Mouse (Mus musculus) megakaryocyte, embryonic 14.5 days (primary cell): Measurements from ENCODE around the gene Fbxl19. TPM values are rescaled to one million over a fixed set of nuclear protein-coding genes. Genes with fewer than 3 reads are reported as not detected.

Experiments used
- H3K27me3 ChIP-seq: replicated peaks from 2 replicates; pipeline ENCODE3; 2012; ENCODE audit warnings: inconsistent platforms
- H3K36me3 ChIP-seq: replicated peaks from 2 replicates; pipeline ENCODE3; 2012; ENCODE audit warnings: low read length, inconsistent platforms, mixed read lengths
- H3K4me1 ChIP-seq: 2 replicates; pipeline ENCODE4 v1.6.1; 2012; ENCODE audit warnings: inconsistent platforms
- H3K4me3 ChIP-seq: replicated peaks from 2 replicates; pipeline ENCODE3; 2012; ENCODE audit warnings: moderate library complexity, mild to moderate bottlenecking, inconsistent platforms
- H3K9me3 ChIP-seq: 2 replicates; pipeline ENCODE4 v1.6.1; 2012; ENCODE audit warnings: inconsistent platforms
- FLI1 ChIP-seq: IDR thresholded peaks from 2 replicates; pipeline ENCODE4 v1.6.1; 2012; ENCODE audit warnings: low read length, inconsistent platforms, mixed read lengths
- GATA1 ChIP-seq: IDR thresholded peaks from 3 replicates; pipeline ENCODE4 v1.6.1; 2012; ENCODE audit warnings: mixed read lengths, low read length, inconsistent platforms, borderline replicate concordance
- polyA plus RNA-seq: library from polyadenylated mRNA; stranded (reverse); fragments of >175 nt; gene quantifications from 2 replicates; pipeline ENCODE4 v1.2.3, GENCODE M21; 2012; ENCODE audit warnings: low replicate concordance; ENCODE audit not compliant: insufficient read depth

Gene Fbxl19
- polyA plus RNA-seq, 1 experiment, result 54.6 TPM

- Histone ChIP-seq H3K9me3 (no peaks in the 10 kb centered on the region), H3K4me3 (no peak overlapping the region), H3K27me3 (no peaks in the 10 kb centered on the region), H3K4me1 (peaks cover 42% of the 10 kb centered on the region), H3K36me3 (peaks cover 93% of the 10 kb centered on the region)
- no peak for TF ChIP-seq FLI1
- TF ChIP-seq GATA1, result no peak
Observed at GRCm38 (mm10) chr7:127799211-127799610, 54.9 kb downstream of the Fbxl19 start.

DNA sequence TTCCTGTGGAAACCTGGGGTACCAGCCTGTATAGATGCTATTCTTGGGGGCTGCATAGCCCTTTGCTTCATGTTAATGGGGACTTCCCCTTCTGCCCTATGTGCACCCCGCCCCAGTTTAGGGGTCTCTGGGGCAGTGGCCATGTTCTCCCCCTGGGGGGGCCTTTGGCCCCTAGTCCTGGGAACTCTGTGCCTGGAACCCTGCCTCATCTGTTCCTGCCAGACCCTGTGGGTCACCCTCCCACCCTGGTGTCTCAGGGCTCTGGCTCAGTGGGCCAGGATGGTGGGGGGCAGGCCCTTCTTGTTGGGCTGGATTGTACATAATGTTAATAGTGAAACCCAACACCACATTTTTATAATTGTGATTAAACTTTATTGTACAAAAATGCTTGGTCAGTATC is 55.4 kb downstream of the Fbxl19 start:
- Histone ChIP-seq H3K9me3 (no peaks in the 10 kb centered on the region), H3K36me3 (peaks cover 92% of the 10 kb centered on the region), H3K4me1 (peaks cover 48% of the 10 kb centered on the region)

DNA sequence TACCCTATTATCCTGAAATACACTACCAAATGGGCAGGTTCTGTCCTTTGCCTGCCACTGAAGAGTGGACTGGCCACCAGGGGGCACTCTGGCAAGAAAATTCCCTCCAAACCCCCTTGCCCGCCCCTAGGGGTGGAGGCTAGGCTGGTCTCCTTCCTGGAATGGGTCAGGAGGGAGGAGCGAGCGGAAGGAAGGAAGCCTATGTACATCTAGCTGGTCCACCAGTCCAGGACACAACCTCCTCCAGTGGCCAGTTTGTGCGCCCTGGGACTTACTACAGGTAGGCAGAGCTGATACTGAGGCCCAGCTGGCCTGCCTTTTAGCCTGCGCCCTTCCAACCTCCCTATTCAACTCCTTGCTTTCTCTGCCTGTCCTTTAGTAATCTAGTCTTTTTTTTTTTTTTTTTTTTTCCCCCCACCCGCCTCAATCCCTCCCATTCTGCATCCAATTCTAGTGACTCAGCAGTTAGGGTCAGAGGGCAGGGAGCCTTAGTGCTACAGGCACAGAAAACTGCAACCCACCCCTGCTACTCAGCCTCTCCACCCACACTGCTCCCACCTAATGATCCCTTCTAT is 56.2 kb downstream of the Fbxl19 start, which contains the start of gene Hsd3b7:
Hsd3b7 (plus strand) TSS at position 170 of the 575 bp plus-strand sequence.
- peaks cover 56% of the 10 kb centered on the region for H3K4me1 ChIP-seq
- peak within 1 kb of the TSS; percentile 94 for H3K4me3 ChIP-seq
- peaks cover 84% of the 10 kb centered on the region for H3K36me3 ChIP-seq
- no peaks in the 10 kb centered on the region for H3K27me3 ChIP-seq
- H3K9me3 ChIP-seq, result no peaks in the 10 kb centered on the region
- TF ChIP-seq FLI1 (no peak), GATA1 (no peak)

More for the DNA sequence above, 55.4 kb downstream of the Fbxl19 start:
- Histone ChIP-seq H3K27me3 (no peaks in the 10 kb centered on the region), H3K4me3 (no peak overlapping the region)
- TF ChIP-seq GATA1 (no peak), FLI1 (no peak)

DNA sequence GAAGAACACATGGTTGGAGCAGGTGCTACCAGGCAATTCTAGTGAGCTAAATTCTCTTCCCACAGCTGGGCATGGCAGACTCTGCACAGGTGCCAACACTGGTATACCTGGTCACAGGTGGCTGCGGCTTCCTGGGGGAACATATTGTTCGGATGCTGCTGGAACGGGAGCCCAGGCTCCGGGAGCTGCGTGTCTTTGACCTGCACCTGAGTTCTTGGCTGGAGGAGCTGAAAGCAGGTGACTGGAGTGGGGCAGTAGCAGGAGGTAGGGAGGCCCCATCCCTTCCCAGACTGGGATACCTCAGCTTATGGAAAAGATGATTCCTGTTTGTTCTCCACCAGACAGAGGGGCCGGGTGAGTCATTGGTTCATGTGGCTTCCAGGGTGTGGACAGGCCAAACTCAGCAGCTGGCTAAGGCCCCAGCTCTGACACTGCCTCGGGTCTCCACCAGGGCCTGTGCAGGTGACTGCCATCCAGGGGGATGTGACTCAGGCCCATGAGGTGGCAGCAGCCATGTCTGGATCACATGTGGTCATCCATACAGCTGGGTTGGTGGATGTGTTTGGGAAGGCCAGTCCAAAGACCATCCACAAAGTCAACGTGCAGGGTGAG is 56.8 kb downstream of the Fbxl19 start:
- peak overlapping the region; percentile 94 for H3K4me3 ChIP-seq
- TF ChIP-seq FLI1 (no peak), GATA1 (no peak)
- H3K36me3 ChIP-seq, result peaks cover 79% of the 10 kb centered on the region
- no peaks in the 10 kb centered on the region for H3K27me3 ChIP-seq
- H3K4me1 ChIP-seq, result peaks cover 55% of the 10 kb centered on the region
- no peaks in the 10 kb centered on the region for H3K9me3 ChIP-seq

DNA sequence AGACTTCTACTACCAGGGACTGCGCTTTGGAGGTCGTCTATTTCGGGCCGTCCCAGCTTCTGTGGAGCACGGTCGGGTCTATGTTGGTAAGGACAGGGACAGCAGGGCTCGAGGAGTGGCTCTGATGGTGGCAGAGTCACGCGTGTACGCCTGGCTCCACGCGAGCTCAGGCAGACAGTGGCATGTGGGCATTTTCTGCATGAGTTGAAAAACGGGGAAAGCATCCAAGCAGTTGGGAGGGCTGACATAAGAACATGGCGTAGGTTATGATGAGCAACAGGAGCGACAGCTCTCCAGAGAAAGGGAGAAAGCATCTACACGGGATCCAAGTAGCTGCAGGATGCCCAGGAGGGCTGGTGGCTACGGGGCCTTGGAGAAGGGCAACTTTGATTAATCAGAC is 58.0 kb downstream of the Fbxl19 start:
- no peaks in the 10 kb centered on the region for H3K27me3 ChIP-seq
- peaks cover 64% of the 10 kb centered on the region for H3K4me1 ChIP-seq
- peak overlapping the region; percentile 9 for H3K4me3 ChIP-seq
- no peaks in the 10 kb centered on the region for H3K9me3 ChIP-seq
- H3K36me3 ChIP-seq, result peaks cover 67% of the 10 kb centered on the region
- TF ChIP-seq GATA1, result no peak
- no peak for TF ChIP-seq FLI1

DNA sequence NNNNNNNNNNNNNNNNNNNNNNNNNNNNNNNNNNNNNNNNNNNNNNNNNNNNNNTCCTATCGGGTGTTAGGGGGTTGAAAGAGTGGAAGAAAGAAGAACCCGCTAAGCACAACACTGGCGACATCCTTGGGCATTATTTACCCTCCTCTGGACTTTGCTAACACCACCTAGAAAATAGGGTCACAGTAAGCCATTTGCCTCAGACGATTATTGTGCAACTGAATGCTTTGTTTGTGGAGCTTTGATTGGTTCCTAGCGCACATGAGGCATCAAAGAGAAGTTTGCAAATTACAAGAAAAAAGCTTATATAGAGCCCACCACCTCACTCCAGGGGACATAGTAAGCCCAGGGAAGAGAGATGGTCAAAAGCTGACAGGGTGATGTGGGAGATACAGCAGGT is 64.5 kb downstream of the Fbxl19 start:
- peaks cover 7% of the 10 kb centered on the region for H3K36me3 ChIP-seq
- H3K27me3 ChIP-seq, result no peaks in the 10 kb centered on the region
- H3K4me1 ChIP-seq, result peaks cover 56% of the 10 kb centered on the region
- H3K4me3 ChIP-seq, result no peak overlapping the region
- H3K9me3 ChIP-seq, result no peaks in the 10 kb centered on the region; the same call in 1 of the 2 replicates
- TF ChIP-seq GATA1 (no peak), FLI1 (no peak)

DNA sequence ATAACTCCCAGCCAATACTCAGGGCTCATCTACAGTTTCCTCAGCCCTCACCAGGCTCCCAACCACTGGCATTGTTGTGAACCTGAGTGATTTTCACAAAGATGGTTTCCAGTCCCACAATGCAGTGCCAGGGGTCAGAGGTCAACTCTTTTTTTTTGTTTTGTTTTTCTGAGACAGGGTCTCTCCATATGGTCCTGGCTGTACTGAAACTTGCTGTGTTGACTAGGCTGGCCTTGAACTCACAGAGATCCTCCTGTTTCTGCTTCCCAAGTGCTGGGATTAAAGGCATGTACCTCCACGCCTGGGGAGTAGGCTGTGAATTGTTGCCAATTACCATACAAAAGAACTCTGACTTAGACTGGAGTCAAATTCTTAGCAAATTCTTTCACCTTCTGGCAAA is 65.5 kb downstream of the Fbxl19 start:
- Histone ChIP-seq H3K27me3 (no peaks in the 10 kb centered on the region), H3K9me3 (no peaks in the 10 kb centered on the region; the same call in 1 of the 2 replicates), H3K36me3 (no peaks in the 10 kb centered on the region), H3K4me3 (no peak overlapping the region), H3K4me1 (peaks cover 56% of the 10 kb centered on the region)
- TF ChIP-seq GATA1 (no peak), FLI1 (no peak)

- TF ChIP-seq FLI1, result no peak
- no peak for TF ChIP-seq GATA1
- H3K9me3 ChIP-seq, result no peaks in the 10 kb centered on the region; the same call in 1 of the 2 replicates
- no peaks in the 10 kb centered on the region for H3K36me3 ChIP-seq
- H3K4me1 ChIP-seq, result peaks cover 56% of the 10 kb centered on the region
- H3K4me3 ChIP-seq, result no peak overlapping the region
- H3K27me3 ChIP-seq, result peaks cover 4% of the 10 kb centered on the region
Observed at GRCm38 (mm10) chr7:127810650-127811049, 66.3 kb downstream of the Fbxl19 start.

GRCm38 (mm10) chr7:127811240-127811639 is 66.9 kb downstream of the Fbxl19 start:
- Histone ChIP-seq H3K4me1 (peaks cover 60% of the 10 kb centered on the region), H3K9me3 (no peaks in the 10 kb centered on the region; the same call in 1 of the 2 replicates), H3K4me3 (no peak overlapping the region), H3K36me3 (no peaks in the 10 kb centered on the region), H3K27me3 (peaks cover 4% of the 10 kb centered on the region)
- TF ChIP-seq FLI1, result no peak
- no peak for TF ChIP-seq GATA1

GRCm38 (mm10) chr7:127812292-127812691 is 67.9 kb downstream of the Fbxl19 start:
- Histone ChIP-seq H3K36me3 (no peaks in the 10 kb centered on the region), H3K9me3 (no peaks in the 10 kb centered on the region; the same call in 1 of the 2 replicates), H3K4me1 (peaks cover 55% of the 10 kb centered on the region), H3K4me3 (no peak overlapping the region), H3K27me3 (peaks cover 4% of the 10 kb centered on the region)
- TF ChIP-seq FLI1, result no peak
- no peak for TF ChIP-seq GATA1
